Mouse (Mus musculus) c-Kit-positive CD71-positive TER-119-positive erythroid progenitor cells, embryonic 14.5 days (primary cell): ENCODE measurements around the gene Tmem243.
"Not testable (repeated sequence)": the region's sequence is repeated elsewhere in the genome, so short reads cannot be mapped to it uniquely, and the experiment has no call there.

Source experiments
- DNase-seq: peaks from one replicate; pipeline ENCODE4 v3.0.0-alpha.2; 2013; ENCODE audit warnings: low spot score

Gene Tmem243

GRCm38 (mm10) chr5:9107296-9108089 is 7.0 kb downstream of the Tmem243 start:
- DNase-seq = no peak

DNA sequence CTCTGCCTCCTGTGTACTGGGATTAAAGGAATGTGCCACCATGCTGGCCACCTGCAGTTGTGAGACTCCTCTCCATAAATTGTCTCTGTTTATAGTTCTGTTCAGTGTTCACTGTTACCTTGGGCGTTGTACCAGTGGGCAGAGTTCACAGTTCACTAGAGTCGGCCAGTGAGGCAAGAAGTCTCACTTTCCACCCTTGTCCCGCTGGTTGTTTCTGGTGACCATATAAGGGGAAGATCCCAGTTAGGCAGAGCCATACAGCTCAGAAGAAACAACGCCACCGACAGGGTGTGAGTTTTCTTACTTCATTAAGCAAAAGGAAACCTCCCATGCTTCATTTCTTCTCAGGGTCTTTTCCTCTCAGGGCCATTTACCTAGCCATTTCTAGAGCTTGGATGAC is 8.0 kb downstream of the Tmem243 start:
- no peak for DNase-seq

DNA sequence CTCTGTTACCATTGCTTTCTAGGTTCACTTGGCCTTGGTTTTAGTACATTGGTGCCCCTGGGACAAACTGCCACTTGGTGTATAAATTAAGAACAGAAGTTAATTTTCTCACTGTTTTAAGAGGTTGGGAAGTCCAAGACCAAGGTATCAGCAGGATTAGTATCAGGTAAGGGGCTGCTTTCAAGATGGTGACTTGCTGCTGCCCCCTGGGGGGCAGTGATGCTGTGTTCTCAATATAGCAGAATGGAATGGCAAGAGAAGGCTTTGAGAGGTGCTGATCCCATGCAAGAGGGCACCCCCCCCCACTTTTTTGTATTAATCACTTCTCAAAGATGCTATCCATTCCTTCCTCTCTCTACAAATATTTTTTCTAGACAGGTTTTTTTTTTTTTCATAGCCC is 9.1 kb downstream of the Tmem243 start:
- no peak for DNase-seq

GRCm38 (mm10) chr5:9111285-9111684 is 10.8 kb downstream of the Tmem243 start:
- DNase-seq = no peak

DNA sequence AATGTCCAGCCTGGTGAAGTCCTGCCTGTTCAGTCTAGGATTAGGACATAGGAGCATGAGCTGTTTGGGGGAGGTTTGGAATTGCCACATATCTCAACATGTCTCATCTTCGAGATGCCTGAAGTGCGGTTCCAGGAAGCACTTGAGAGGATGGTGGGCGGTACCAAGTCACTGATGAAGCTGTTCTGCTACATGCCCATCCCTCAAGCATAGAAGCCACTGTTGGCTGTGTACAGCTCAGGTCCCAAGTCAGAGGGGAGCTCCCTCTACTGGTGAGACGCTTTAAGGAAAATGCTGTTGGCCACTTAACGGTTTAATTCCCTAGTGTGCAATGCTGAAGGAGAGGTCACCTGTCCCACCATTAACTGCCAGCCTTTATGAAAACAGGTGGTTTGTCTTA is 11.3 kb downstream of the Tmem243 start:
- DNase-seq = peak; percentile 37

DNA sequence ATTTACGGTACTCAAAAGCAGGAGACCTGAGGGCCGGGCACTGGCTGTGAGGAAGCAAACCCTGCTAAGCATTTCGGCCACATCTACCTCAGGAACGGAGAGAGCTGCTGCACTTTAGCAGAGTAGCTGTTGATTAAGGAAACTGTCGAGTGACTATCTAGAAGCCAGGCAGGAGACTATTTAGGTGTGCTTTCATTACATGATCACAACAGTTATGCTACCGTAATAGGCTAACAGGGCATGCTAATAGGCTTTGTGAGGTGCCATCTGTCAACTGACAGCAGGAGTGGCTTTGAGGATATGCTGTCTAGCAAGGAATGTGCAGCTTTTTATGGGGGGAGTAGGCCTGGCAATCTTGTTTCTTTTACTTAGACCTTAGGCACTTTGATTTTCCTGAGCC is 13.7 kb downstream of the Tmem243 start:
- no peak for DNase-seq

DNA sequence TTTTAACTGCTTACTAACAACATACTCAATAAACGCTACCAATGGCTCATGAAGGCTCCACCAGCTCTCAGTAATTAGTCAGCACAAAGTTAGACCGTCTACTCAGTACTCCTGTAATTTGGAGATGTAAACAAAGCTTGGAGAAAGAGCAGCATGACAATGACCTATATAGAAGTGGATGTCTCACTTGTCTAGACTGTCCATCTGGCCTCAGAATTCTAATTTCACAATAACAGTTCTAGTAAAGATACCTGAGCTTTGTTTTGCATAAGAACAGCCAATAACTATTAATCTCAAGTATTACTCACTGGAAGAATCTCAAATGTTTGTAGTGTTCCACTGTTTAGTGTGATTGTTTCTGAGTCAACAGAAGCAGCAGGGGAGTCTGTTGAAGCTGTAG is 23.7 kb downstream of the Tmem243 start:
- DNase-seq = no peak

GRCm38 (mm10) chr5:9128566-9128965 is 28.1 kb downstream of the Tmem243 start:
- DNase-seq = no peak

DNA sequence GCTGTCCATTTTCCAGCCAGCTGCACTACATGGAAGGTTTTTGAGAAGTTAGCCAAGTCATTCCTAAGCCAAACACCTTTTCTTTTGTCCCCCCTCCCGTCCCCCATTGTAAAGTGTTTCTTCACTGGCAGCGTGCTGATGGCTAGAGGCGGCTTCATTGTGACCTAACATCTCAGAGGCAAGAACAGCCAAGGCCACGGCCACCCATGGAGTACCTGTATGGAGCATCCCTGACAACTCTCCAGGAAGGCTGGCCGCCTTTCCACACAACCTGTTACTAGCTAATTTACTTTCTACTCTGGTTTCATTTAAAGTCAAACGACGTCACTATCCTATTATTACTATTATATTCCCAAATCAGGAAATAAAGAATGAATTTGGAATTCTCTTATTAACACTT is 31.3 kb downstream of the Tmem243 start:
- DNase-seq = no peak

DNA sequence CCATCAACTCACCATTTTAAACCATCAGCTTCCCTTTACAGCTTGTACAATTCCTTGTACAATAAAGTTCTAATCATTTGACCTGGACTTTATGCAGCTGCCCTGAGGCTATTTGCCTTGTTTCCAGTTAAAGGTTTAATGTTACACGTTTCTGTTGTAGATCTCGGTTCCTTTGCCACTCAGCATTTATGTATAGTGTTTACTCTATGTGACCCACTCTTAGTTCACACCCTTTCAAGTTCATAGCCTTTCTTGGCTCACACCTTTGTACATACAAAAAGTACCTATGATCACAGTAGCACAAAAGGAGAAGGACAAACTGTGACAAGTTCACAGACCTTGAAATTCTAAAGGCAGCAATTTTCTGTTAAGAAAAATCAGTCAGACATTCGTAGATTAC is 35.1 kb downstream of the Tmem243 start:
- DNase-seq = no peak

DNA sequence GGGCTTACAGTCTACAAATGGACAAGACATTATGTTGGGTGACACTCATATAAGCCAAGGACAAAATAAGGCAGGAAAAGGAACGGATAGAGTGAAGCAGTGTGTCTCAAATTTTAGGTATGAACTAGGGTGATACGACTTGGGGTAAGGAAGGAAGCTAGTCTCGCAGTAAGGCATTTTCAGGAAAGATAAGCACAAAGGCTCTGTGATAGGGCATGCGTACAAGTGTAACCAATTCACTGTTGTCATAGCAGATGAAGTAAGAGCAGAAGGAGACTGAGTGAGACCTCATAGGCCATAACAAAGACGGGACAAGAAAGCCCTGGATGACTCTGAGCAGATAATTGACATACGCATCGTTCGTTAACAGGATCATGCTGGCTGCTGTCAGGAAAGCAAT is 40.3 kb downstream of the Tmem243 start:
- DNase-seq = no peak

DNA sequence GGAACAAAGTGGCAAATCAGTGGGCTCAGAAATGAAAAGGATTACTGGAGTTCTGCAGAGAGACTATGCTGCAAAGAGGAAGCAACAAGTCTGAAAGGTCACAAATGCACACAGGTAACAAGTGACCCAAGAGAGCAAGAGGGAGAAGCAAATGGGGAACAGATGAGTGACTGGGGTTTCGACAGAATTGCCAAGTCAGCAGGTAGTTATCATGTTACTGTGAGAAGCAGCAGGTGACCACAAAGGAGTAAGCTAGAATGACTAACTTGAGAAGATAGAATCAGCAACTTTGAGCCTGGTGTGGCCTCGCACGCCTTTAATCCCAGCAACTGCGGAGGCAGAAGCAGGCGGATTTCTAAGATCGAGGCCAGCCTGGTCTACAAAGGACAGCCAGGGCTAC is 41.9 kb downstream of the Tmem243 start:
- no peak for DNase-seq

DNA sequence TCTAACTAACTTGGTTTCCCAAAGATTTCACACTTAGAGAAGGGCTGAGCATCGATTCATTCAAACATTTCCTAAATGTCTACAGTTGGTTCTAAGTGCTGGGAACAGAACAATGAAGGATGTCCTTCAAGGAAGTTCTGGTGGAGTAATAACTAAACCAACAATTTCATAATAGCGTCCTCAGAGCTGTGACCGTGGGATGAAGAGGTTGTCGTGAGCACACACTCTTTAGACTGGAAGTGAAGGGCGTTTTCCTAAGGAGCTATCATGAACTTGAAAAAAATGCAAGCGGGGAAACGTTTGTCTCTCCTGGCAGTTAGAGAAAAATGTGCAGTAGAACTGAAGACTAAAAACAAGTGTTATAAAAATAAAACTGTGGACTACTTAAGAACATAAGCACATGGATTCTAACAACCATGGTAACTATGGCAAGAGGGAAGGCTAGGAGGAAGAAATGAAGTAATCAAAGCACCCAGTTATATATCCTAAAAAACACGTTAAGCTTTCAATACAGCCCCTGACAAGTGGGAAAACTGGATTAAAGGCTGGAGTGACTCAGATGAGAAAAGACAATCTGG is 48.9 kb downstream of the Tmem243 start:
- no peak for DNase-seq

DNA sequence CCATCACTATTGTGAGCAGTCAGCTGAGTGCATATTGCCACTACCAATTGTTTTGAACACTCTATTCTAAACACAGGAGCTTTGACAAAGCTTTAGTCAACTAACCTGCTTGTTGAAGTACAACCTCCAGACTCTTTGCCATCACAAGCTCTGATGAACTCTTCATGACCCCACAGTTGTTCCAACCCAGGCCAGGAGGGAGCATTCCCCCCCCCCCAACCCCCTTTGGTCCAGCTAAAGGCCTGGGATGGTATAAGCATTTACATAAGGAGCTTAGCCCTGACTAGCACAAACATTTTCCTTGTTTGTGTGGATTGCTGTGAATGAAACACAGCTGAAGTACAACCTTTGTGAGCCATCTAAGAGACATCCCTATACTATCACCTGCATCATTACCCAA is 56.3 kb downstream of the Tmem243 start:
- DNase-seq = no peak

GRCm38 (mm10) chr5:9157336-9157735 is 56.9 kb downstream of the Tmem243 start:
- DNase-seq = no peak

- peak; percentile 8 for DNase-seq
Observed at GRCm38 (mm10) chr5:9160831-9161455, 60.5 kb downstream of the Tmem243 start.

DNA sequence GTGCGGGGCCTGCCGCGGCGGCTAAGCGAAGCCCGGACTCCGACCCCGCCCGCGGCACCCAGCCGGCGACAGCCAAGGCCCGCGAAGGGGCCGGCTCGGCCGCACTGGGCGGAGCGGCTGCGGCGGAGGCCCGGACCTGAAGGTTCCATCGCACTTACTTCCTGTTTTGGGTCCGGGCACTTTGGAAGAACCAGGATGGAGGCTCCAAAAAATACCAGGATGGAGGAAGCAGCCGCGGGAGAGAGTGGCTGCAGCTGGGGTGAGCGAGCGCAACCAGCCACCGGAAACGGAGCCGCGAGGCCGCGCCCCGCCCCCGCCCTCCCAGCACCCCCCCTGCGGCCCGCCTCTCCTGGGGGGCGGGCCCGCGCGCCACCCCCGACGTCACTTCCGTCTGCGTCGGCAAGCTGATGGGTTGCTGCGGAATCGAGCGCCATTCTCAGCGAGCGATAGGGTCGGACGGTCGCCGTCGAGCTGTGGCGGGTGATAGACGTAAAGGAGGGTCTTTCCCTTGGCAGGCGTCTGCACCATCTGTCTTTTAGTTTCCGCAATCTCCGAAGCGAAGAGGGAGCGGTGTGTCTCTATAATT is 61.1 kb downstream of the Tmem243 start, which contains the start of gene Dmtf1:
Dmtf1 (minus strand) TSS at position 321 of the 586 bp plus-strand sequence.
- peak; percentile 80 for DNase-seq

DNA sequence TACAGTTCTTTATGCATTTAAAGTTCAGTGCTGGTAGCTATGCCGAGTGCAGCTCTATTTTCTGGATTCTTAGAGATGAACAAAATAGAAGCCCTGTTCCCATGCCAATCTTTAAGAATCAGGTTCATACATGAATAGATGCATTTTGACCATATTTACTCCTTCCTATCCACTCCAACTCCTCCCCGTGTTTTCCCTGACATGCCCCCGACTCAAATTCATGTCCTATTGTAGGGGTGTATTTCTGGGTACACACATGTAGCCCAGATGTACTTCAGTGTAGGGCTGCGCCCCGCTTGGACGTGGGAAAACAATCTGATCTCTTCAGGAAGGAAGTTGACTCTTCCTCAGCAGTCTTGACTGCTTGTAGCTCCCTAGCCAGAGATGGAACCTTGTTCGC is 61.6 kb downstream of the Tmem243 start:
- no peak for DNase-seq

DNA sequence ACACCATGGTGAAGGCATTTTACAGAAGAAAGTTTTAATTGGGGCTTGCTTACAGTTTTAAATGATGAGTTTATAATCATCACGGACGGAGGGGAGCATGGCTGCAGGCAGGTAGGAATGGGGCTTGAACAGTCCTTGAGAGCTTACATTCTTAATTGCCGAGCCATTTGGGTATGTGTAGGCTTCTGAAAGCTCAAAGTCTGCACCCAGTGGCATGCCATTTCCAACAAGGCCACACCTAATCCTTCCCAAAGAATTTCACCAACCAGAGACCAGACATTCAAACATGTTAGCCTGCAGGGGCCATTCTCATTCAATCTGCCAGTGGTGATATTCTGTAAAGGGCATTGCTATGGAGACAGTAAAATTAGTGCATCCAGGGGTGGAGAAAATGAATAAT is 62.9 kb downstream of the Tmem243 start:
- no peak for DNase-seq

DNA sequence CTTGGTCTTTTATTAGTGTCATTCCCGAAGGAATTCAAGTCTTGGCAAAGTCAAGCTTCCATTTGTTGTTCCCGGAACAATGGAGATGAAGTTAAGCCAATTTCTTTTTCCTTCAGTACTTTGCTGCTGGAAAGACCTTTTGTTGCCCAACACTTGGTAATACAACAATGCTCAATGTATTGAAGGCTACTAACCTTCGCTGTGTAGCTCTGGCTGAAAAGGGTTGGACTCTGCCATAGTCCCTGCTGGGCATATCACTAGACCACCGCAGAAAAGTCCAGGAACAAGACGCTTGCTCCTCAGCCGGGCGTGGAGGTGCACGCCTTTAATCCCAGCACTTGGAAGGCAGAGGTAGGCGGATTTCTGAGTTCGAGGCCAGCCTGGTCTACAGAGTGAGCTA is 64.7 kb downstream of the Tmem243 start:
- not testable (repeated sequence) for DNase-seq

- no peak for DNase-seq
Observed at GRCm38 (mm10) chr5:9166366-9166765, 65.9 kb downstream of the Tmem243 start.

DNA sequence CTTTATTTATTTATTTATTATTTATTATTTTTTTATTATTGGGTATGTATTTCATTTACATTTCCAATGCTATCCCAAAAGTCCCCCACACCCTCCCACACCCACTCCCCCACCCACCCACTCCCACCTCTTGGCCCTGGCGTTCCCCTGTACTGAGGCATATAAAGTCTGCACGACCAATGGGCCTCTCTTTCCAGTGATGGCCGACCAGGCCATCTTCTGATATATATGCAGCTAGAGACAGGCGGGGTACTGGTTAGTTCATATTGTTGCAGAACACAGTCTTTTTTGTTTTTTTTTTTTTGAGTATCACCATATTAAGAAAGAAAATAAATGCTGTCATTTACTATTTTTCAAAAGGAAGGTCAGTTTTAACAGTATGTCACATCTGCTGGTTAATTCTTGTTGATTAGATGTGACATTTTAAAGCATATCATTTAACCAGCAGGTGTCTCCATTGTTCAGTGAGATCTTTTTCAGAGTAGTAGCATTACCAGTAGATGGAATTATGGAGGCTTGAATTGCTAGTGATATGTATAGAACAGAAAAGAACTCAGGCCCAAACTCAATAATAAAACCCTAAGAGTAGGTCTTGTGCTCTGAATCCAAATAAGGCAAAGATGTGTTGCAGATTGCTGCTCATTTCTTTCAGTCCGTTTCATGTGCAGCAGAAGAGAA is 69.0 kb downstream of the Tmem243 start:
- DNase-seq = not testable (repeated sequence)
